Mouse (Mus musculus) hindbrain, embryonic 16.5 days (tissue): ENCODE data around the gene Fgd2. TPM values are rescaled to one million over a fixed set of nuclear protein-coding genes. Genes with fewer than 3 reads are reported as not detected.
"Not testable (repeated sequence)": the region's sequence is repeated elsewhere in the genome, so short reads cannot be mapped to it uniquely, and the experiment has no call there.

ENCODE experiments used
- ATAC-seq: fragments of 200-750 bp; cut with Nextera tagmentation; 2 replicates; pipeline ENCODE4 v1.8.0; 2017; ENCODE audit warnings: moderate TSS enrichment, moderate library complexity
- H3K27ac ChIP-seq: fragments of 300-500 bp; sonication (generic); 2 replicates; pipeline ENCODE4 v1.5.1; 2014; ENCODE audit warnings: low read depth, mild to moderate bottlenecking, control low read depth, low read length, moderate library complexity
- H3K27me3 ChIP-seq: fragments of 300-500 bp; sonication (generic); replicated peaks from 2 replicates; pipeline ENCODE4 v1.6.1; 2014; ENCODE audit warnings: low read length; ENCODE audit not compliant: control insufficient read depth, insufficient read depth
- H3K36me3 ChIP-seq: fragments of 300-500 bp; sonication (generic); 2 replicates; pipeline ENCODE4 v1.6.1; 2014; ENCODE audit warnings: mild to moderate bottlenecking, low read length, moderate library complexity, mixed read lengths; ENCODE audit not compliant: control insufficient read depth, insufficient read depth
- H3K4me1 ChIP-seq: fragments of 300-500 bp; sonication (generic); 2 replicates; pipeline ENCODE4 v1.6.1; 2014; ENCODE audit warnings: low read depth, low read length; ENCODE audit not compliant: control insufficient read depth, insufficient read depth
- H3K4me2 ChIP-seq: fragments of 300-500 bp; sonication (generic); 2 replicates; pipeline ENCODE4 v1.6.1; 2014; ENCODE audit warnings: mild to moderate bottlenecking, low read length, control low read depth, moderate library complexity
- H3K4me3 ChIP-seq: fragments of 300-500 bp; sonication (generic); 2 replicates; pipeline ENCODE4 v1.5.1; 2014; ENCODE audit warnings: mild to moderate bottlenecking, low read length, control low read depth, moderate library complexity
- H3K9ac ChIP-seq: fragments of 300-500 bp; sonication (generic); 2 replicates; pipeline ENCODE4 v1.6.1; 2014; ENCODE audit warnings: low read depth, mild to moderate bottlenecking, control low read depth, low read length, moderate library complexity
- H3K9me3 ChIP-seq: fragments of 300-500 bp; sonication (generic); 2 replicates; pipeline ENCODE4 v1.6.1; 2014; ENCODE audit warnings: mild to moderate bottlenecking, low read length, moderate library complexity; ENCODE audit not compliant: control insufficient read depth
- WGBS: fragments of 180-500 bp; shearing (Covaris S2); extraction: QIAGEN DNeasy Blood & Tissue Kit; methylation state at CpG from one replicate; pipeline ENCODE4 v1.1.7; 2014; 5-methylcytosine and 5-hydroxymethylcytosine counted together
- polyA plus RNA-seq: library from polyadenylated mRNA; unstranded; fragments of >200 nt; fragmentation: Nextera tagmentation; extraction: Ambion mirVana; gene quantifications from 2 replicates; pipeline ENCODE4 v1.2.1, GENCODE M21; 2015

Gene Fgd2
- polyA plus RNA-seq, 1 experiment from 2014 or later: 9.1 TPM

GRCm38 (mm10) chr17:29342010-29342910, 18.5 kb upstream of the Fgd2 start:
- Histone ChIP-seq H3K27ac (peak overlapping the region; percentile 51), H3K4me3 (no peak overlapping the region), H3K4me2 (0 out of 2 replicates have a peak overlapping the region, but pooled peaks have one; percentile 4), H3K9ac (0 out of 2 replicates have a peak overlapping the region, but pooled peaks have one; percentile 4), H3K9me3 (no peaks in the 10 kb centered on the region), H3K4me1 (peaks cover 43% of the 10 kb centered on the region), H3K36me3 (peaks cover 27% of the 10 kb centered on the region), H3K27me3 (no peaks in the 10 kb centered on the region)
- ATAC-seq: peak; percentile 18; the same call in 1 of the 2 replicates
- 49% methylated on average over 13 of the region's 13 CpGs for WGBS

GRCm38 (mm10) chr17:29343241-29343640, 17.5 kb upstream of the Fgd2 start:
- ATAC-seq: no peak
- WGBS: 90% methylated on average over 5 of the region's 5 CpGs
- no peaks in the 10 kb centered on the region for H3K9me3 ChIP-seq
- no peaks in the 10 kb centered on the region for H3K27me3 ChIP-seq
- H3K4me2 ChIP-seq: no peak overlapping the region
- no peak overlapping the region for H3K4me3 ChIP-seq
- no peak overlapping the region for H3K27ac ChIP-seq
- H3K36me3 ChIP-seq: peaks cover 24% of the 10 kb centered on the region
- H3K9ac ChIP-seq: no peak overlapping the region
- peaks cover 47% of the 10 kb centered on the region for H3K4me1 ChIP-seq

DNA sequence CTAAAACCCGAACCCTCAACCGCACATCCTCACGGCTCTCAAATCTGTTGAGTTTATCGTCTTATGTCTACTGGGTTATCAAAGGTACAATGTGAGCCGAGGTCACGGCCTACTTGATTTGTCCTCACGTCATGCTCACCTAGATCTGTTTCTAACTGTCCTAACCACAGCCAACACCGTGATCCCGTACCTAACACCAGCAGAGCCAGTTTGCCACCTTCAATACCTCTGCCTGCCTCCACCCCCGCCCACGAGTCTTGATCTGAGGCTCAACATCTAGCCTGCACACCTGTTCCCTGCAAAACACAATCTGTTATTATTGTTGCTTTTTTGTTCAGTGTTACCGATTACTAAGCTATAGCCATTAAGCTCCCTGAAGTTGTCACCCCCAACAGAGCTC, 15.4 kb upstream of the Fgd2 start:
- Histone ChIP-seq H3K27me3 (no peaks in the 10 kb centered on the region), H3K4me2 (peak overlapping the region; percentile 56), H3K36me3 (peaks cover 5% of the 10 kb centered on the region; the same call in 1 of the 2 replicates), H3K9me3 (no peaks in the 10 kb centered on the region), H3K9ac (peak overlapping the region; percentile 95; the same call in 1 of the 2 replicates), H3K4me1 (peaks cover 32% of the 10 kb centered on the region), H3K4me3 (no peak overlapping the region; the same call in 1 of the 2 replicates), H3K27ac (no peak overlapping the region; the same call in 1 of the 2 replicates)
- 94% methylated on average over 12 of the region's 12 CpGs for WGBS
- ATAC-seq: no peak

GRCm38 (mm10) chr17:29346496-29347125, 14.1 kb upstream of the Fgd2 start:
- Histone ChIP-seq H3K4me2 (peak overlapping the region; percentile 56), H3K27me3 (no peaks in the 10 kb centered on the region), H3K9me3 (no peaks in the 10 kb centered on the region), H3K9ac (peak overlapping the region; percentile 95), H3K36me3 (no peaks in the 10 kb centered on the region), H3K4me1 (peaks cover 29% of the 10 kb centered on the region), H3K4me3 (peak overlapping the region; percentile 77), H3K27ac (peak overlapping the region; percentile 94)
- 1% methylated on average over 11 of the region's 11 CpGs for WGBS
- ATAC-seq: peak; percentile 32; the same call in 1 of the 2 replicates

DNA sequence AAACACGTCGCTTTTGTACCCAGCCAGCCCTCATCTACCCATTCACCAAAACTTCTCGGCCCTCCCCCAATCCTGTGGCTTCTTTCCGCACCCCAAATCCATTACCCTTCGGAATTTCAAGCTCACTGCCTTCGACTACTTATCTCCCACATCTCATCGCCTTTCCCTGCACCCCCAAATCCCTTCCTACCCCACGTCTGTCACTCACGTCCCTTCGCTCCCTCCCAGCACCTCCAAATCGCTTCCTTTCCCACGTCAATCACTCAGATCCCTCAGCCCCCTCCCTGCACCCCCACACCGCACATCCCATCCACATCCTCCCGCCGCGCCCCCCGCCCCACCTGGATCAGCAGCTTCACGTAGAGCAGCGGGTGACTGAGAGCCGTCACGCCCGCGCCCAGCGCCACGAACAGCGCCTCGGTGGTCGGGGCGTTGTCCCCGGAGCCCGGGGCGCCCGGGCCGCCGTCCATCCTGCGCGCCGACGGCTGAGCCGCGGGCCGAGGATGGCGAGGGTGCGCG, 13.5 kb upstream of the Fgd2 start:
- no peaks in the 10 kb centered on the region for H3K9me3 ChIP-seq
- H3K4me2 ChIP-seq: peak overlapping the region; percentile 56
- under 1% methylated on average over 43 of the region's 45 CpGs for WGBS
- peak; percentile 35; the same call in 1 of the 2 replicates for ATAC-seq
- no peaks in the 10 kb centered on the region for H3K36me3 ChIP-seq
- H3K4me1 ChIP-seq: peaks cover 24% of the 10 kb centered on the region
- H3K9ac ChIP-seq: peak overlapping the region; percentile 95
- H3K27me3 ChIP-seq: no peaks in the 10 kb centered on the region
- peak overlapping the region; percentile 77 for H3K4me3 ChIP-seq
- H3K27ac ChIP-seq: peak overlapping the region; percentile 94

GRCm38 (mm10) chr17:29347645-29348256, 13.0 kb upstream of the Fgd2 start, which contains the start of gene Mtch1:
Gene Mtch1 (minus strand): TSS chr17:29347934.
- peak; percentile 94 for ATAC-seq
- H3K4me2 ChIP-seq: peak within 1 kb of the TSS; percentile 56
- H3K9ac ChIP-seq: peak within 1 kb of the TSS; percentile 95
- H3K9me3 ChIP-seq: no peaks in the 10 kb centered on the region
- H3K4me3 ChIP-seq: peak within 1 kb of the TSS; percentile 77
- H3K27me3 ChIP-seq: no peaks in the 10 kb centered on the region
- peak within 1 kb of the TSS; percentile 94 for H3K27ac ChIP-seq
- H3K36me3 ChIP-seq: no peaks in the 10 kb centered on the region
- peaks cover 21% of the 10 kb centered on the region for H3K4me1 ChIP-seq
- WGBS: 1% methylated on average over 32 of the region's 53 CpGs

- 59% methylated on average over 2 of the region's 2 CpGs for WGBS
- H3K4me1 ChIP-seq: peaks cover 20% of the 10 kb centered on the region
- ATAC-seq: no peak
- H3K9ac ChIP-seq: no peak overlapping the region
- no peaks in the 10 kb centered on the region for H3K9me3 ChIP-seq
- H3K27ac ChIP-seq: no peak overlapping the region
- no peak overlapping the region for H3K4me2 ChIP-seq
- H3K27me3 ChIP-seq: no peaks in the 10 kb centered on the region
- H3K4me3 ChIP-seq: no peak overlapping the region
- H3K36me3 ChIP-seq: no peaks in the 10 kb centered on the region
Measured at GRCm38 (mm10) chr17:29348996-29349395, 11.7 kb upstream of the Fgd2 start.

DNA sequence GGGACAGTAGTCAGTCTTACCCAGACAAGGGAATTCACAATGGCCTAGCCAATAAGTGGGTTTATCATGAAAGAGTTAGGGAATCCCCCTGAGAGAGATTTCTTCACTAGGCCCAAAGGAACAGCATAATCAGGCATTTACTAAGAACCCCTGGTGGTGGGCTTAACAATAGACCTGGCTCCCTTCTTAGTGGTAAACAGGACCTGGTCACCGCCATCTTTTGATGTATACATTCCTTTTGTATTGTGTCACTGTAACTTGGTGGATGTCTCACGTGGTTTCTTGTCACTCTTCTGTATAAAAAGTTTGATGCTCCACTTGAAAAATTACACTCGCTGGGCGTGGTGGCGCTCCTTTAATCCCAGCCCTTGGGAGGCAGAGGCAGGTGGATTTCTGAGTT, 9.7 kb upstream of the Fgd2 start:
- H3K4me2 ChIP-seq, ATAC-seq, H3K27me3 ChIP-seq, H3K9me3 ChIP-seq, H3K27ac ChIP-seq, H3K9ac ChIP-seq, H3K4me3 ChIP-seq, H3K36me3 ChIP-seq: not testable (repeated sequence)
- whole genome bisulfite sequencing: 62% methylated on average over 5 of the region's 5 CpGs
- peaks cover 19% of the 10 kb centered on the region for H3K4me1 ChIP-seq
